Mouse (Mus musculus) bone marrow macrophage, adult 2 months (primary cell): Measurements from ENCODE around the gene Notch2.

Experiments used
- CTCF ChIP-seq: IDR thresholded peaks from 2 replicates; pipeline ENCODE4 v1.5.1; 2012; ENCODE audit warnings: low read depth, mild to moderate bottlenecking, low read length, moderate library complexity
- POLR2A ChIP-seq: IDR thresholded peaks from 2 replicates; pipeline ENCODE4 v1.6.1; 2012; ENCODE audit warnings: mild to moderate bottlenecking, low read depth, low read length, borderline replicate concordance

DNA sequence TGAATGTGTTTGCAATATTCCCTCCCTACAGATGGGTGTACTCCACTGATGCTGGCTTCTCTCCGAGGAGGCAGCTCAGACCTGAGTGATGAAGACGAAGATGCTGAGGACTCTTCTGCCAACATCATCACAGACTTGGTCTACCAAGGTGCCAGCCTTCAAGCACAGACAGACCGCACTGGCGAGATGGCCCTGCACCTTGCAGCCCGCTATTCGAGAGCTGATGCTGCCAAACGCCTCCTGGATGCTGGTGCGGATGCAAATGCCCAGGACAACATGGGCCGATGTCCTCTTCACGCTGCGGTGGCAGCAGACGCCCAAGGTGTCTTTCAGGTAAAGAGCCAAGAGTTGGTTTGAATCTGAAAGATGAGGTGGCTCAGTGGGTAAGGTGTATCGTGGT is 129.5 kb downstream of the Notch2 start:
- TF ChIP-seq CTCF: no peak
- TF ChIP-seq POLR2A: no peak
